Comparison of ENCODE assay signal across 18 mouse cellular contexts in genomic region chr7:83568815-83569214, GRCm38 (mm10). TPM values are rescaled to one million over a fixed set of nuclear protein-coding genes. Genes with fewer than 3 reads are reported as not detected.
DNase-seq lines count a peak whose midpoint lies in the region; ATAC-seq and TF ChIP-seq lines count a peak whose summit lies in the region.
"Had no signal": no experiment of that assay in that cellular context is flagged by ENCODE, and none has a peak within 500 bp of the region (broad histone marks: within the 10 kb centered on the region; RNA-seq: fewer than 3 reads in every experiment).

No protein-coding gene starts in this region.

- no peaks in the 10 kb centered on the region for H3K36me3 ChIP-seq in embryonic facial prominence, embryonic 11.5 days (replicated peaks; ENCODE audit: control insufficient read depth, insufficient read depth, low read depth, low read length)
- H3K36me3 ChIP-seq in embryonic facial prominence, embryonic 10.5 days (replicated peaks), result no peaks in the 10 kb centered on the region
- no peaks in the 10 kb centered on the region for H3K36me3 ChIP-seq in forebrain, postnatal 0 days (ENCODE audit: insufficient read depth)
- H3K36me3 ChIP-seq: embryonic facial prominence, embryonic 15.5 days; forebrain, embryonic 10.5 days; G1E; heart, embryonic 15.5 days; hindbrain, embryonic 10.5 days; intestine, embryonic 15.5 days; kidney, embryonic 15.5 days had no signal

- no peak overlapping the region for H3K4me2 ChIP-seq in embryonic facial prominence, embryonic 11.5 days (ENCODE audit: low read depth, low read length)
- H3K4me2 ChIP-seq in forebrain, postnatal 0 days (ENCODE audit: low read depth), result no peak overlapping the region
- H3K4me2 ChIP-seq: embryonic facial prominence, embryonic 15.5 days; heart, embryonic 11.5 days; heart, embryonic 15.5 days; hindbrain, embryonic 14.5 days; intestine, embryonic 15.5 days; kidney, embryonic 15.5 days had no signal

- TF ChIP-seq CTCF in cerebellum, adult 2 months (IDR thresholded peaks at IDR 0.05; ENCODE audit: borderline replicate concordance, insufficient read depth, low read depth, low read length), result no peak
- no peak for TF ChIP-seq CTCF in forebrain, postnatal 0 days (IDR thresholded peaks at IDR 0.05; ENCODE audit: low read depth)

- H3K27ac ChIP-seq in embryonic facial prominence, embryonic 11.5 days (replicated peaks; ENCODE audit: low read depth, low read length), result no peak overlapping the region
- no peak overlapping the region for H3K27ac ChIP-seq in embryonic facial prominence, embryonic 10.5 days (replicated peaks)
- peak overlapping the region; percentile 87 for H3K27ac ChIP-seq in cerebellum, adult 2 months (ENCODE audit: insufficient read depth, low read length)
- no peak overlapping the region for H3K27ac ChIP-seq in forebrain, postnatal 0 days (ENCODE audit: low read depth, low read length)
- H3K27ac ChIP-seq: embryonic facial prominence, embryonic 15.5 days; forebrain, embryonic 10.5 days; heart, adult 2 months; heart, embryonic 15.5 days; hindbrain, embryonic 10.5 days; hindbrain, embryonic 14.5 days; intestine, embryonic 15.5 days; kidney, embryonic 15.5 days had no signal

- H3K4me3 ChIP-seq in embryonic facial prominence, embryonic 11.5 days (ENCODE audit: low read depth, low read length), result no peak overlapping the region
- H3K4me3 ChIP-seq in embryonic facial prominence, embryonic 10.5 days, result no peak overlapping the region
- H3K4me3 ChIP-seq in cerebellum, adult 2 months (replicated peaks; ENCODE audit: insufficient read depth, low read depth, low read length), result no peak overlapping the region
- no peak overlapping the region for H3K4me3 ChIP-seq in forebrain, postnatal 0 days (ENCODE audit: low read depth, low read length)
- H3K4me3 ChIP-seq: embryonic facial prominence, embryonic 15.5 days; erythroblast, embryonic 14.5 days; forebrain, embryonic 10.5 days; heart, adult 2 months; heart, embryonic 15.5 days; hindbrain, embryonic 10.5 days; intestine, embryonic 15.5 days; kidney, embryonic 15.5 days had no signal

- no peaks in the 10 kb centered on the region for H3K27me3 ChIP-seq in embryonic facial prominence, embryonic 11.5 days (ENCODE audit: control insufficient read depth, insufficient read depth, low read length)
- no peaks in the 10 kb centered on the region for H3K27me3 ChIP-seq in embryonic facial prominence, embryonic 10.5 days (replicated peaks; ENCODE audit: low read depth, poor library complexity, severe bottlenecking)
- no peaks in the 10 kb centered on the region for H3K27me3 ChIP-seq in cerebellum, adult 2 months (ENCODE audit: control insufficient read depth, insufficient read depth, low read length)
- H3K27me3 ChIP-seq in forebrain, postnatal 0 days (ENCODE audit: insufficient read depth, low read length), result no peaks in the 10 kb centered on the region
- H3K27me3 ChIP-seq: embryonic facial prominence, embryonic 15.5 days; heart, embryonic 15.5 days; intestine, embryonic 15.5 days; kidney, embryonic 15.5 days had no signal

- peak; percentile 24; the same call in 1 of the 2 replicates for TF ChIP-seq POLR2A in cerebellum, adult 2 months (IDR thresholded peaks at IDR 0.05; ENCODE audit: borderline replicate concordance, insufficient read depth, low read length)

- intact Hi-C loops in left cerebral cortex, postnatal 10 days (cut with DNase I), result loop anchor here (5.0 to 10.0 kb wide), 4 partner anchors 108 to 316 kb away; partner anchors contain the start of genes Mesd and Tlnrd1

- ATAC-seq in embryonic facial prominence, embryonic 11.5 days (replicated peaks; ENCODE audit: insufficient number of reproducible peaks, low FRiP score, low TSS enrichment, low read depth), result no peak
- no peak for ATAC-seq in forebrain, postnatal 0 days

- peak; percentile 26 for DNase-seq in embryonic facial prominence, embryonic 11.5 days (ENCODE audit: low spot score)
- no peak for DNase-seq in embryonic facial prominence, embryonic 10.5 days (ENCODE audit: low spot score)
- DNase-seq in brain, adult 2 months (ENCODE audit: low read depth, low spot score), result peak; percentile 92
- peak; percentile 57 to 81 for DNase-seq in cerebellum, adult 2 months
- DNase-seq in cerebellum, postnatal 25 days, result peak; percentile 51 to 54
- no peak for DNase-seq in forebrain, postnatal 0 days
- no peak for DNase-seq in left cerebral cortex, postnatal 10 days (ENCODE audit: extremely low spot score in 1 of 2, low spot score in 2 of 2)

- H3K4me1 ChIP-seq in embryonic facial prominence, embryonic 11.5 days (ENCODE audit: control insufficient read depth, insufficient read depth, low read length), result no peaks in the 10 kb centered on the region
- H3K4me1 ChIP-seq in embryonic facial prominence, embryonic 10.5 days, result peaks cover 20% of the 10 kb centered on the region
- H3K4me1 ChIP-seq in cerebellum, adult 2 months (ENCODE audit: control insufficient read depth, insufficient read depth, low read length), result peaks cover 17% of the 10 kb centered on the region
- no peaks in the 10 kb centered on the region for H3K4me1 ChIP-seq in forebrain, postnatal 0 days (ENCODE audit: insufficient read depth)
- H3K4me1 ChIP-seq: intestine, embryonic 15.5 days had no signal

- no peak overlapping the region; the same call in 1 of the 2 replicates for H3K9ac ChIP-seq in embryonic facial prominence, embryonic 11.5 days (replicated peaks; ENCODE audit: low read length)
- no peak overlapping the region for H3K9ac ChIP-seq in forebrain, postnatal 0 days
- H3K9ac ChIP-seq: embryonic facial prominence, embryonic 15.5 days; heart, embryonic 15.5 days; hindbrain, embryonic 14.5 days; intestine, embryonic 15.5 days; kidney, embryonic 15.5 days had no signal

- no peaks in the 10 kb centered on the region for H3K9me3 ChIP-seq in embryonic facial prominence, embryonic 11.5 days (replicated peaks; ENCODE audit: control insufficient read depth, low read length)
- no peaks in the 10 kb centered on the region for H3K9me3 ChIP-seq in embryonic facial prominence, embryonic 10.5 days
- no peaks in the 10 kb centered on the region for H3K9me3 ChIP-seq in forebrain, postnatal 0 days (ENCODE audit: low read length)
- H3K9me3 ChIP-seq: embryonic facial prominence, embryonic 15.5 days; forebrain, embryonic 10.5 days; G1E; heart, embryonic 15.5 days; hindbrain, embryonic 10.5 days; intestine, embryonic 15.5 days; kidney, embryonic 15.5 days had no signal

- 53% methylated on average over 2 of the region's 2 CpGs for WGBS in embryonic facial prominence, embryonic 11.5 days
- WGBS in embryonic facial prominence, embryonic 10.5 days, result 80% methylated on average over 2 of the region's 2 CpGs
- WGBS in cerebellum, adult 2 months, result 11% methylated on average over 2 of the region's 2 CpGs
- 80% methylated on average over 2 of the region's 2 CpGs for WGBS in forebrain, postnatal 0 days

RNA-seq across cellular contexts. Expression of gene Tmc3, which starts 15.9 kb away (rescaled TPM):
- polyA plus RNA-seq in embryonic facial prominence, embryonic 11.5 days (2014; fragmentation: Nextera tagmentation; extraction: Ambion mirVana), result 1.1 and 1.5 TPM in 2 replicates
- polyA plus RNA-seq in embryonic facial prominence, embryonic 10.5 days (2016; fragmentation: Nextera tagmentation; extraction: Ambion mirVana), result 0.72 and 1.0 TPM in 2 replicates
- 0.61 and 0.84 TPM in 2 replicates for polyA plus RNA-seq in cerebellum, adult 2 months (2012; rRNA removed)
- 0.24 and 0.46 TPM in 2 replicates for total RNA-seq in forebrain, postnatal 0 days (2014; rRNA removed)
- 0.08 TPM in 1 of 2 replicates, not detected in the other for polyA plus RNA-seq in forebrain, postnatal 0 days (2015; fragmentation: Nextera tagmentation; extraction: Ambion mirVana)
- total RNA-seq in left cerebral cortex, postnatal 10 days (2021), result under 1 TPM; 0.11 to 0.12 TPM
- polyA plus RNA-seq: erythroblast, embryonic 14.5 days; G1E had no signal

Comparison
In these comparisons a context has a peak if more than half of its experiments do, and no peak if none do; other contexts are left out.
1. DNase-seq: peak in embryonic facial prominence, embryonic 11.5 days (single experiment), brain, adult 2 months (single experiment), cerebellum, adult 2 months (2 of 2) and cerebellum, postnatal 25 days (2 of 2); none in embryonic facial prominence, embryonic 10.5 days (single experiment), forebrain, postnatal 0 days (single experiment) and left cerebral cortex, postnatal 10 days (0 of 2).